Mouse (Mus musculus) embryo, embryonic 9.5 days (tissue): ENCODE data around the gene Zbtb8os.
A peak's percentile ranks its signal among the peaks of the same experiment; 100 is the strongest.

Source experiments
- DNase-seq: peaks from one replicate; pipeline ENCODE4 v3.0.0-alpha.2; 2017; ENCODE audit errors: extremely low spot score

Gene Zbtb8os

GRCm38 (mm10) chr4:129376961-129377545 lies 41.6 kb downstream of the Zbtb8os start:
- peak; percentile 66 for DNase-seq

- DNase-seq = peak; percentile 71
Measured at GRCm38 (mm10) chr4:129377601-129378390, 42.3 kb downstream of the Zbtb8os start, which contains the start of gene Zbtb8a. Gene Zbtb8a, minus strand, starts transcription at chr4:129378116.

- no peak for DNase-seq
Measured at GRCm38 (mm10) chr4:129379805-129380204, 44.3 kb downstream of the Zbtb8os start.

GRCm38 (mm10) chr4:129381148-129381547 lies 45.7 kb downstream of the Zbtb8os start:
- DNase-seq = no peak

- DNase-seq = no peak
Measured at GRCm38 (mm10) chr4:129382029-129382428, 46.5 kb downstream of the Zbtb8os start.

DNA sequence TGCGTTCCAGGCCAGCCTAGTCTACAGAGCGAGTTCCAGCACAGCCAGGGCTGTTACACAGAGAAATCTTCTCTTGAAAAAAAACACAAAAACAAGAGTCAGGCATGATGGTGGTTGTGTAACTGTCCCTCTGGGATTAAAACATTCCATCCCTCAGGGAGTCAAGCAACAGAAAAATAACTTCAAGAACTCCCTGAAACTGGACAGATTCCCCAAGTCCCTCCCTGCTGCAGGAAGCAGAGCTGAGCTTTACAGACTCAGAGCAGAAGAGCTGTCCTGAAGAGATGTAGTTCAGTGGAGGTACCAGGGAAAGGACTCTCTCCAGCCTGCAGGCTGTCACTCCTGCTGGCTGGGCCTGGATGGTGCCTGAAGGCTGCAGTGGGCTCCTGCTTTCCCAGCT lies 47.0 kb downstream of the Zbtb8os start:
- DNase-seq = no peak

DNA sequence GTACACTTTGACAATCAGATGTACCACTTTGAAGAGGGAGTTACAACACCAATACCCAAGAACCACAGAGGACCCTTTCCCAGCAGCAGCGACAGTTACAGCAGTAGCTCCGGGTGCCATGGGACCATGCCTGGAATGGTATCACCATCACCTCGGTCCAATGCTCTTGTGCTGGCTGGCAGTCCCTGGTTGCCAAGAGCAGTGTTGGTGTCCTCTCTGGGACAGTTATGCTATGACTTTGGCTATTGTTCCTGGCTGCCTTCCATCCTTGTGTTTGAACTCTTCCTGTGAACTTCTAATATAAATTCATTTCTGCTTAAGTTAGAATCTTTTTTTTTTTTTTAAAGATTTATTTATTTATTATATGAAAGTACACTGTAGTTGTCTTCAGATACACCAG lies 48.1 kb downstream of the Zbtb8os start:
- DNase-seq = no peak

GRCm38 (mm10) chr4:129384440-129384839 lies 48.9 kb downstream of the Zbtb8os start:
- DNase-seq = no peak

DNA sequence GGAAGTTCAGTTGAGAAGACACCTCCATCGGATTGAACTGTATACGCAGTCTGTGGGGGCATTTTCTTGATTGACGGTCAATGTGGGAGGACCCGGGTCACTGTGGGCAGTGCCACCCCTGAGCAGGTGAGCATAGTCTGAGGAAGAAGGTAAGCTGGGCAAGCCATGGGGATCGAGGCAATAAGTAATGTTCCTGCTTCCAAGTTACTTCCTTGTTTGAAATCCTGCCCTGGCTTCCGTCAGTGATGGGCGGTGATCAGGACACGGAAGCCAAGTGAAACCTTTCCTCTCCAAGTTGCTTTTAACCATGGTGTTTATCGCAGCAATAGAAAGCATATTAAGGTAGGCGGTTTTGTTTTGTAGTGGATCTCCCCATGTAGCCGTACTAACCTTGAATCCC lies 50.2 kb downstream of the Zbtb8os start:
- DNase-seq = no peak

DNA sequence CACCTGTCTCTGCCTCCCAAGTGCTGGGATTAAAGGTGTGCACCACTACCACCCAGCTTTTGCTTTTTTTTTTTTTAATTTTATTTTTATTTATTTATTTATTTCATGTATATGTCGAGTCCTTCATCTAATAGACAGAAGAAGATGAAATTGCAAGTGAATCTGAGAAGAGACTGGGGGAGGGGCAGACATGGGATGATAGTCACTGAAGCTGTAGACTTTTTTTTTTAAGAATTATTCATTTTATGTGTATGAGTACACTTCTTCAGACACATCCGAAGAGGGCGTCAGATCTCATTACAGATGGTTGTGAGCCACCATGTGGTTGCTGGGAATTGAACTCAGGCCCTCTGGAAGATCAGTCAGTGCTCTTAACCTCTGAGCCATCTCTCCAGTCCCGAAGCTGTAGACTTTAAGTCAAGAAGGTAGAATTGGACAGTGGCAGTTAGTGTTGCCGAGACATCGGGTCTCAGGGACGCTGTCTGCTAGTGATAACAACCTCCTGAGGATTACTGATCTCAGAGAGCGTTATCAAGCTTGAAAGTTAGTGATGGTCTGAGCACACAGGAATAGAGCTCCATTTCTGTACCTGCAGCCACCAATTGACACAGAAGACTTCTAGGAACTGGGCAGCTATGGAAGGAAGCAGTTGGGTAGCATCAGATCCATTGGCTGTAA lies 50.9 kb downstream of the Zbtb8os start:
- no peak for DNase-seq

DNA sequence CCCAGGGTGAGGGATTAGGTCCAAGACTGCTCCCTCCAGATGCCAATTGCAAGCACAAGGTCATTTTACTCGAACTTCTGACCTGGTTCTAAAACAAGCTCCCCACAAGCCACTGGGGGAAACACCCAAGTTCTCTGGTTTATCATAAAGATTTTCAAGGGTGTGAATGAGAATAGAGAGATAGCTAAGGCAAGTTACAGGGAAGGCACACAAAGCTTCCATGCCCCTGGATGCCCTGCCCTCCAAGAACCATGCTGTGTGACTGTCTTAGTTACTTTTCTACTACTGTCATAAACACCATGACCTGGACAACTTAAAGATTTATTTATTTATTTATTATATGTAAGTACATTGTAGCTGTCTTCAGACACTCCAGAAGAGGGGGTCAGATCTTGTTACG lies 51.5 kb downstream of the Zbtb8os start:
- no peak for DNase-seq

DNA sequence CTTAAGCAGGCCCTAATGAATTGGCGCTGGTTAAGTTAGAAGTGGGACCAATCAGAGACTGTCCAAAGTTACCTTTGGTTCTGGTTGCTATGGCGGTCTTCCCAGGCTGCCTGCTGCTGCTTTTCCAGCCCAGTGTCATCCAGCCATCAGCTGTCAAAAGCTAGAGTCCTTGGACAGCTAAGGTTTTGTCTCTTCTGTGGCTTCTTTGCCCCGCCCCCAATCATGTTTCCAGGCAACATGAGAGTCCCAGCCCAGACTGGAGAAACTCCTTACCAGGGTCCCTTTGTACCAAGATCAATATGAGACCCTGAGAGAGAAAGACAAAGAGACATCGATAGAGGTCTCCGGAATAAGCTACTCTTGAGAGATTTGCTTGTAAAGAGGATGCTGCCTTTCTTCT lies 52.9 kb downstream of the Zbtb8os start:
- DNase-seq = no peak

DNA sequence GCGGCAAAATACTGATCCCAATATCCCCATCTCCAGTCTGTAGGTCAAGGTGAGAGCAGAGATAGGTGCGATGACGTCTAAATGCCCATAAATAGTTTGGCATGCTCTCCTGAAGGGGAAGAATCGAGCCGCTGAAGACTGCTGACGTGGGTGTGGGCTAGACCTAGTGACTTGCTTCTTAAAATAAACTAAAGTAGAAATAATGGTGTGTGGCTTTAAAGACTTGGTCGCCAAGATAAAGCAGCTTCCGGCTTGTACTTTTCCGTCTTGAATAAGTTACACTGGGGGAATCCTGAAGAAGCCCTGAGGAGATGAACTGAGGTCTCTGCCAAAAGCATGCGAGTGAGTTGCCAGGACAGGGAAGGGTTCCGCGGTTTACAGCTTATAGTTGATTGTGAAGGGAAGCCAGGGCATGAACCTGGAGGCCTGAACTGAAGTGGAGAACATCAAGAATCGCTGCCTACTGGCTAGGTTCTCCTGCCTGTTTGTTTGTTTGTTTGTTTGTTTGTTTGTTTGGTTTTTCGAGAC lies 54.8 kb downstream of the Zbtb8os start:
- DNase-seq = no peak

GRCm38 (mm10) chr4:129390936-129391557 lies 55.6 kb downstream of the Zbtb8os start:
- DNase-seq = no peak

GRCm38 (mm10) chr4:129394089-129394870 lies 58.8 kb downstream of the Zbtb8os start:
- no peak for DNase-seq

DNA sequence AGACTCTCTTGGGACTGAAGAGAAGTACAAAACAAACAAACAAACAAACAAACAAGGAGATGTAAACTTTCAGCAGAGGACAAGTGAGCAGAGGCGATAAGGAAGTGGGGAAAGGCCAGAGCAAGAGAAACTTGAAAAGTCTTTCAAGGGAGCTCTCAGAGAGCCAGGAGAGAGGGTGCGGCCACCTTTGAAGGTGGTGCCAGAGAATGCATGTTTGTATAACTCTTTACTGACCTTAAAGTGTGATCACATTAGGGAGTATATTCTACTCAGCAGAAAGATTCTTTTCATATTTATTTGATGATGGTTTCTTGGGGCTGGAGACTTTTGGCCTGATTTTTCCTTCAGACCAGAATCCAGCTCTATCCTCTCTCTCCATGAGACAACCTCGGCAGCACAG lies 61.5 kb downstream of the Zbtb8os start:
- DNase-seq = no peak

DNA sequence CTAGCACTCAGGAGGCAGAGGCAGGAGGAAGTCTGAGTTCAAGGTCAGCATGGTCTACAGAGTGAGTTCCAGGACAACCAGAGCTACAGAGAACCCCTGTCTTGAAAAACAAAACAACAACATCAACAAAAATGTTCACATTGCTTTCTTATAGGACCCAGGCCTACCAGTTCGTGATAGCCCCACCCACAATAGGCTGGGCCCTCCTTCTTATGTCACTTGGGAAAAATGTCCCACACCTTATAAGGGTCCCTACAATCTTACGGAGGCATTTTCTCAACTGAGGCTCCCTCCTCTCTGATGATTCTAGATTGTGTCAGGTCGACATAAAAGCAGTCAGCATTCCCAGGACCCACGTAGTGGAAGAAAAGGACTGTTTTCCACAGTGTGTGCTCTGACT lies 64.3 kb downstream of the Zbtb8os start:
- DNase-seq = no peak
